Mouse (Mus musculus): Measurements from ENCODE around the gene Bet1l. TPM values are rescaled to one million over a fixed set of nuclear protein-coding genes. Genes with fewer than 3 reads are reported as not detected.

The Bet1l gene
- polyA plus RNA-seq, 1 experiment from 2014 or later, result 20.1 TPM

Other genes starting within 250 kb of the Bet1l start
- not detected in 2 replicates for gene Olfr61, start 228.6 kb downstream of the Bet1l start, polyA plus RNA-seq (2015; fragmentation: Nextera tagmentation; extraction: Ambion mirVana)
- gene Olfr53, start 211.1 kb downstream of the Bet1l start, polyA plus RNA-seq (2015; fragmentation: Nextera tagmentation; extraction: Ambion mirVana), result not detected in 2 replicates
- not detected in 2 replicates for gene Olfr539, start 197.6 kb downstream of the Bet1l start, polyA plus RNA-seq (2015; fragmentation: Nextera tagmentation; extraction: Ambion mirVana)
- not detected in 2 replicates for gene Olfr45, start 175.6 kb downstream of the Bet1l start, polyA plus RNA-seq (2015; fragmentation: Nextera tagmentation; extraction: Ambion mirVana)
- not detected in 2 replicates for gene Olfr541, start 160.3 kb downstream of the Bet1l start, polyA plus RNA-seq (2015; fragmentation: Nextera tagmentation; extraction: Ambion mirVana)
- 0.10 TPM in 1 of 2 replicates, not detected in the other for gene Cyp2e1, start 93.8 kb downstream of the Bet1l start, polyA plus RNA-seq (2015; fragmentation: Nextera tagmentation; extraction: Ambion mirVana)
- gene Syce1, start 69.7 kb downstream of the Bet1l start, polyA plus RNA-seq (2015; fragmentation: Nextera tagmentation; extraction: Ambion mirVana), result 0.17 and 0.20 TPM in 2 replicates
- gene Zfp941, start 35.4 kb downstream of the Bet1l start, polyA plus RNA-seq (2015; fragmentation: Nextera tagmentation; extraction: Ambion mirVana), result 0.24 and 0.38 TPM in 2 replicates
- gene Urah, start 22.6 kb downstream of the Bet1l start, polyA plus RNA-seq (2015; fragmentation: Nextera tagmentation; extraction: Ambion mirVana), result 9.7 and 10.9 TPM in 2 replicates
- not detected in 2 replicates for gene Scgb1c1, start 12.0 kb downstream of the Bet1l start, polyA plus RNA-seq (2015; fragmentation: Nextera tagmentation; extraction: Ambion mirVana)
- not detected in 2 replicates for gene Odf3, start 9.8 kb downstream of the Bet1l start, polyA plus RNA-seq (2015; fragmentation: Nextera tagmentation; extraction: Ambion mirVana)
- not detected in 2 replicates for gene Gm45785, start 1.2 kb downstream of the Bet1l start, polyA plus RNA-seq (2015; fragmentation: Nextera tagmentation; extraction: Ambion mirVana)
- gene Ric8a, start 620 bp downstream of the Bet1l start, polyA plus RNA-seq (2015; fragmentation: Nextera tagmentation; extraction: Ambion mirVana), result 25.0 and 25.1 TPM in 2 replicates
- 187 and 202 TPM in 2 replicates for gene Psmd13, start 24.4 kb upstream of the Bet1l start, polyA plus RNA-seq (2015; fragmentation: Nextera tagmentation; extraction: Ambion mirVana)
- gene Sirt3, start 24.7 kb upstream of the Bet1l start, polyA plus RNA-seq (2015; fragmentation: Nextera tagmentation; extraction: Ambion mirVana), result 16.6 and 16.8 TPM in 2 replicates
- 0.33 and 1.3 TPM in 2 replicates for gene Cox8b, start 42.9 kb upstream of the Bet1l start, polyA plus RNA-seq (2015; fragmentation: Nextera tagmentation; extraction: Ambion mirVana)
- 1.6 and 2.4 TPM in 2 replicates for gene Nlrp6, start 63.3 kb upstream of the Bet1l start, polyA plus RNA-seq (2015; fragmentation: Nextera tagmentation; extraction: Ambion mirVana)
- gene Pgghg, start 83.8 kb upstream of the Bet1l start, polyA plus RNA-seq (2015; fragmentation: Nextera tagmentation; extraction: Ambion mirVana), result 5.0 and 5.9 TPM in 2 replicates
- gene Ifitm5, start 92.7 kb upstream of the Bet1l start, polyA plus RNA-seq (2015; fragmentation: Nextera tagmentation; extraction: Ambion mirVana), result 0.35 and 0.61 TPM in 2 replicates
- gene Gm45717, start 98.4 kb upstream of the Bet1l start, polyA plus RNA-seq (2015; fragmentation: Nextera tagmentation; extraction: Ambion mirVana), result not detected in 2 replicates
- gene Ifitm2, start 98.4 kb upstream of the Bet1l start, polyA plus RNA-seq (2015; fragmentation: Nextera tagmentation; extraction: Ambion mirVana), result 309 and 331 TPM in 2 replicates
- gene Ifitm1, start 109.6 kb upstream of the Bet1l start, polyA plus RNA-seq (2015; fragmentation: Nextera tagmentation; extraction: Ambion mirVana), result 22.3 and 24.0 TPM in 2 replicates
- gene Ifitm3, start 153.2 kb upstream of the Bet1l start, polyA plus RNA-seq (2015; fragmentation: Nextera tagmentation; extraction: Ambion mirVana), result 53.9 and 61.7 TPM in 2 replicates
- gene Ifitm6, start 160.3 kb upstream of the Bet1l start, polyA plus RNA-seq (2015; fragmentation: Nextera tagmentation; extraction: Ambion mirVana), result 2.7 and 2.9 TPM in 2 replicates
- not detected in 2 replicates for gene Gm17387, start 171.6 kb upstream of the Bet1l start, polyA plus RNA-seq (2015; fragmentation: Nextera tagmentation; extraction: Ambion mirVana)
- 0.75 and 0.81 TPM in 2 replicates for gene B4galnt4, start 203.5 kb upstream of the Bet1l start, polyA plus RNA-seq (2015; fragmentation: Nextera tagmentation; extraction: Ambion mirVana)
- 0.70 and 0.71 TPM in 2 replicates for gene Pkp3, start 220.6 kb upstream of the Bet1l start, polyA plus RNA-seq (2015; fragmentation: Nextera tagmentation; extraction: Ambion mirVana)
- gene Sigirr, start 243.0 kb upstream of the Bet1l start, polyA plus RNA-seq (2015; fragmentation: Nextera tagmentation; extraction: Ambion mirVana), result 16.5 and 16.9 TPM in 2 replicates